Mouse (Mus musculus) left cerebral cortex, postnatal 14 days (tissue): ENCODE measurements at regions not wholly inside any gene's neighbourhood (a gene's known extent, or its start where the extent isn't known, plus 50 kb on each side); places are given as distances from the start of the nearest gene placed in this dataset.
"Not testable (repeated sequence)": the region's sequence is repeated elsewhere in the genome, so short reads cannot be mapped to it uniquely, and the experiment has no call there.

Experiments
- DNase-seq, 2 experiments: peaks; one replicate each; pipeline ENCODE4 v3.0.0; 2021 to 2022; ENCODE audit warnings: low spot score in 2 of 2, mixed read lengths in 1 of 2
- intact Hi-C: fragments of 180-260 bp; cut with DNase I; formaldehyde crosslinking; loops from one replicate; pipeline ENCODE4 v1.15.1; 2025

DNA sequence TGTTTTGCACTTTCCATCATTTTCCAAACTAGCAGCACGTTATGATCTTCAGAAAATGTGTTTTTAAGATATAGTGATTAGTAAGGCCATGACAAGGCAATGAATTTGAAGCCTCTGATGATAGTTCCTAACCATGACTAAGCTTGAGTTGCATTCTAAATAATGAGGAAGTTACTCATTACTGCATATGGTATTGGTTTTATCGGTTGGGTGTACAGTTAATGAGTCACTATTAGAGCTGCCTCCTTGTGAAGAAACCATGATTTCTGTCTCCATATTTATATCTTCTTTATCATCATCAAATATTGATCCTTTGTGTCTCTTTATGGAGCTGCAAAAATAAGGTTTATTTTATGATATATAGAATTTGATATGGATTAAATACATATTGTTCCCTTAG, 4763.5 kb upstream of the Gm7489 start:
- DNase-seq = no peak
- intact Hi-C loops = no loop called here

DNA sequence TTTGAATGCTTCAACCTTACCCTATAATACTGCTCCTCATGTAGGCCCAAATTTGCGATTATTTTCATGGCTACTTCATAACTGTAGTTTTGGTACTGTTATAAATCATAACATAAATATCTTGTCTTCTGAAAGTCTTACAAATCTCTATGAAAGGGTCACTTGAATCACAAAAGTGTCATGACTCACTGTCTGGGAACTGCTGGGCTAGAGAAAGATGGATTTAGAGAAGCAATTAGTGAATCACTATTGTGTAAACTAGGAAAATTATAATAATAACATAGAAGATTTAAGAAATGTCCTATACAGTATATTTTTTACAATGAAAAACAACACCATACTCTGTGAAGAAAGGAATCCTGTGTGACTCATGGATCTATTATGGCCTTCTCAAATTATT, 4738.3 kb upstream of the Gm7489 start:
- intact Hi-C loops = no loop called here
- no peak for DNase-seq

DNA sequence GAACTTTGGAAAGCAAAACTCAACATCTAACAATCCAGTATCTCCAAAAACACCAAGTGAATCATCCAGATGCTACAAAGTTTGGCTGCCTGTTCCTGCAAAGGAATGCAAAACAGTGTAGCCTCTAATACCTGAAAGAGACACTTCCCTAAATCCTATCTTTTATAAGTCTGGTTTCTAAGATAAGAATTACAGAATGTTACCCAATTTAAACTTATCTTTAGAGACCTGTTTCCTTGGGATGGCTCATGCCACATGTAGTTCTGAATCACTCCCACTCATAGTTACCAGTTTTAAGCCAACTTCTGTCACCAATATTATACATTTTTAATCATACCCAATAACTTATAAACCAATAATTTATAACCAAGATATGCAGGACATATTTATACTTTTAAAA, 4732.7 kb upstream of the Gm7489 start:
- intact Hi-C loops = no loop called here
- DNase-seq = no peak

DNA sequence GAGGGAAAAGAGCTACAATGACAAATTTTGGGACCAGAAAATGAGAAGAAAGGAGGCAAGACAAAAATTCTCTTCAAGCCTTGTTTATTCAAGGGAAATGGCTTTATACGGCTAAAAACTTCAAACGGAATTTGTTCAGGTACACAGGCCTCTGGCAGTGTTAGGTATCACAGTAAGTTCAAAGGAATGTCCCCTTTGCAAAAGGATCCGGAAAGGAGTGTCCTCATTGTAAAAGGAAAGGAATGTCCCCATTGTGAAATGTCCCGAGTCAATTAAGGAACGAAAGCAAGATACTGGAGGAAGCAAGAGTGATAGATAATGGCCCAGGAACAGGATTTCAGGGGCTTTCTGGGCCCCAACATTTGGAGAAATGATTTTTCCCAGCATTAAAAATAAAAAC, 4730.7 kb upstream of the Gm7489 start:
- intact Hi-C loops = no loop called here
- DNase-seq = no peak

DNA sequence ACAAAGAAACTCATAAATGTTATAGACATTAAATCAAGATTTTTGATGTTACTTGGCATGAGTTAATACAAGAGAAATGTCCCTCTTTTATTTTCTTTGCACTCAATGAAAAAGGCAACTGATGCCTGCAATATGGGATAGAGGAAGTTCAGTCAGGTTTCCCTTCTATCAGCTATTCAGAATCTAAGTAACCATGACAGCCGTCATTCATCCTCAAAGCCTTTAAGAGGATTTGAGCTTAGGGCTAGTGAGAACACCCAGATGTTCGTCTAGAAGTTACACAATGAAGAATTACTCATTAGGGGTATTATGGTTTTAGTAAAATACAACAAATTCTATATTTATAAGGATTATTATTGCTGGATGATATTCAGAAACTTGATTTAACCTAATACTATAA, 4693.2 kb upstream of the Gm7489 start:
- intact Hi-C loops = no loop called here
- no peak for DNase-seq

DNA sequence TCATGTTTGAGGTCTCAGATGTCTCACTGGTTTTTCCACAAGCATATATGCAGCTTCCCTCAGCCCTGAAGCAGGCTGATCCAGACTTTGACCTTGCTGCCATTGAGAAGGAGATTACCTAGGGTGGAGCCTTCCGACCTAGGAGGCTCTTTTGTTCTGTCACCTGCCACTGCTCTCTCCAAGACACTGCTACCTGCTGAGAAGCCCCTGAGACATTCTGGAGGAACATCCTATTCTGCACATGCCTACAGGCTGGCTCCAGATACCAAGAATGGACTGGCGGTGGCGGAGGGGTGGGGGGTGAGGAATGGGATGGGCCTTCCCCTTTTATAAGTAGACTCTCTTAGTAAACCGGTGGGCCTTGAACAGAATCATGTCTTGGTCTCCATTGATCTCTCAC, 4692.1 kb upstream of the Gm7489 start:
- intact Hi-C loops, DNase-seq: not testable (repeated sequence)

DNA sequence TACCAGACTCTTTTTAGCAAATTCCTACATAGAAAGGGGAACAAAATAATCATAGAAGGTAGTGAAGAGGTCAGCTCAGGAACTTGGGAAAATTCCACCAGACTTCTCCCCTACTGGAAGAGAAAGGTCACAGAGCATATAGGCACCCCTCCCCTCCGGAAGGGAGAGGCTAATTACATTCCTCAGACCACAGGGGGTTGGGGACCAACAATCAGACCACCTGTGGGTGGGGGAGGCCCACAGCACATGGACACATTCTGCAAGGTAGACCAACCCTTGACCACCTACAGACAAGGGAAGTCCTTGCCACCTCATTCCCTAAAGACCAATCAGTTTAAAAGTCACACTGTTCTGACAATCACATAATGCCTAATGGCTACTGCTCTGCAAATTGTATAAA, 4655.6 kb upstream of the Gm7489 start:
- intact Hi-C loops = no loop called here
- no peak for DNase-seq

DNA sequence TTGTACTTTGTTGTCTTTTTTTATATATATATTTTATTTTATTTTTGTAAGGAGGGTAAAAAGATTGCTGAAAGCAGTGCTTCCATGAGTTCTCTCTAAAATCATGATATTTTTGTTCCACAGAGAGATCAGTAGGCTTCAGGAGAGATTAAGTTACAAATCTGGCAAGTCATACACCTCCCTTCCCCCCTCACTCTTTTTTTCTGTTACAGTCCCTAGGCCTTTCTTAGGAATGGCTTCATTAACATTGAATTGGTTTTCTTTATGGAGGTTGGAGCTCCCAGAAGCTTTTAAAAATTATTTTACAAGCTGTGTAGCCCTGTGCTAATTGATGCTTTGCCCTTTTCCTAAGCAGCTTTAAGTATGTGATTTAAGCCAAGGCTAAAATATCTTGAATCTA, 4653.9 kb upstream of the Gm7489 start:
- intact Hi-C loops = no loop called here
- no peak for DNase-seq

DNA sequence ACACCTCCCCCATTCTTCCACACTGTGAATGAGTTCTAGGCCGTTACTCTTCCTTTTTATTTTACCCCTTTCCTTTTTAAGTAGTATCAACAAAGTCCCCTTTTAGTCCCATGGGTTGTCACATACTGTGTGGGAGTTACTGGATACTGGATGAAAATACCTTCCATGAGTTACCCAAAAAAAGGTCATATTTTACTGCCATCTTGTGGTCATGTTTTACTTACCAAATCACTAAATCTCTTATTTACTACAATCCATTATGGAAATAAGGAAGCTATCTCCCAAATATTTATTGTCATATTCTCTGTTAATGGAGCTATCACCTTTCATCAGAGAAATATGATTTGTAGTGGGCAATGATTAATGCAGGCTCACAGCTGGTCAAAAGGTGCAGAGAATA, 4614.5 kb upstream of the Gm7489 start:
- peak in 1 of 2 experiments; percentile 3 for DNase-seq
- intact Hi-C loops = no loop called here
